Mouse (Mus musculus): Measurements from ENCODE around the gene Adgrb3. TPM values are rescaled to one million over a fixed set of nuclear protein-coding genes. Genes with fewer than 3 reads are reported as not detected.

Gene Adgrb3
- total RNA-seq, 4 experiments from 2014 or later: not detected

DNA sequence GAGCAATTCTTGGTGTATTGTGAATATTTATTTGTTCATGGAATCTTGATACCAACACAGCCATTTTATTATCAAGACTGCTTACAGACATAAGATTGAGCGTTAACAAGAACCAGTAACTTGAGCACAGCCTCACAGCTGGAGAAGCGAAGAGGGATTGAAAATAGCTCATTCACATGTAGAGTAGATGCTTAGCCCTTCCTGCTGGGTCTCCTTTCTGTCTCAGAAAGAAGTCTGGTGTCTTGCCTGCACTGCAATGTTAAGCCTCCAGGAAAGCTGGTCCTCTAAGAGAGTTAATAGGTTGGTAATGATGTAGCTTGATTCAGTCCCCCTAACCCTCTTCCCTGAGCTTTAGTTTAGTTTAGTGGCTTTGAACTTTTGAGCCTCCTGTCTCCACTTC, 519.4 kb downstream of the Adgrb3 start:
- no peak for DNase-seq (ENCODE audit: low spot score)

DNA sequence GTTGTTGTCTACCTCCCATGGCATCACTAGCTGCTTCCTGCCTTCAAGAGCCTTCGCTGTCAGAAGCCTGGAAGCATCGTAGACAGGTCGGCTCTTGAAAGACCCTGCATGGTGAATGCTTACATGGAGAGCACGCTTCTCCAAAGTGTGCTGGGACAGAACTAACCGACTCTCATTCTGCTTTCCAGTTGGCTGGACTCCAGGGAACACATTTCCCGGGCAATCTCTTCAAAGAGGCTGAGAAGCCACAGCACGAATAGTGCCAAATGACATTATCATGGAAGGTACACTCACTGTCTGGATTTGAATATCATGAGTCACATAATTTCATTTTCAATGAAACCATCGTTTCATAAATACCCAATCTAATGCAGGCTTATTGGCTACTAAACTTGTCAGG, 548.0 kb downstream of the Adgrb3 start:
- no peak for DNase-seq (ENCODE audit: low spot score)

GRCm38 (mm10) chr1:25250562-25250961, 578.9 kb downstream of the Adgrb3 start:
- no peak for DNase-seq (ENCODE audit: low spot score)

GRCm38 (mm10) chr1:25242436-25242835, 587.1 kb downstream of the Adgrb3 start:
- DNase-seq (ENCODE audit: low spot score): no peak

DNA sequence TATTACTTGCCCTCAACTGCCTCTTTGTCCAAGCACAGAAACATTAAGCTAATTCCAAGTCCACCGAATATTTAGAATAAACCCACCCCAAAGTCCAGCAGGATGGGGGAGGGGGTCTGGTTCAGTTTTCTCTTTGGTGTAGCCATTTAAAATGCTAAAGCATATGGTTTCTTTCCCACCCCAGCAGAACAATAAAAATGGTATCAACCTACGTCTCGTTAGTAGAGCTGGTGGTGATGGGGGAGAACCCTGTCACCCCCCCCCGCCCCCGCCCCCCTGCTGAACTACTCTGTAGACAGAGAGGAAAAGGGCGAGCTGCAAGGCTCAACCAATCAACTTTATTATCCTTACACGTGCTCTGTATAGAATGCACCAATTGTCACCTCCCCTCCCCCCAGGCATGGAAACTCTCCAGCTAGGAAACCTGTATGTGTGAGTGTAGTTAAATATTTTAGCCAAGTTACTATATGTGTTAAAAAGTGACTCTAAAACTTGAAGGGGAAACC, 600.2 kb downstream of the Adgrb3 start:
- DNase-seq (ENCODE audit: low spot score): no peak

DNA sequence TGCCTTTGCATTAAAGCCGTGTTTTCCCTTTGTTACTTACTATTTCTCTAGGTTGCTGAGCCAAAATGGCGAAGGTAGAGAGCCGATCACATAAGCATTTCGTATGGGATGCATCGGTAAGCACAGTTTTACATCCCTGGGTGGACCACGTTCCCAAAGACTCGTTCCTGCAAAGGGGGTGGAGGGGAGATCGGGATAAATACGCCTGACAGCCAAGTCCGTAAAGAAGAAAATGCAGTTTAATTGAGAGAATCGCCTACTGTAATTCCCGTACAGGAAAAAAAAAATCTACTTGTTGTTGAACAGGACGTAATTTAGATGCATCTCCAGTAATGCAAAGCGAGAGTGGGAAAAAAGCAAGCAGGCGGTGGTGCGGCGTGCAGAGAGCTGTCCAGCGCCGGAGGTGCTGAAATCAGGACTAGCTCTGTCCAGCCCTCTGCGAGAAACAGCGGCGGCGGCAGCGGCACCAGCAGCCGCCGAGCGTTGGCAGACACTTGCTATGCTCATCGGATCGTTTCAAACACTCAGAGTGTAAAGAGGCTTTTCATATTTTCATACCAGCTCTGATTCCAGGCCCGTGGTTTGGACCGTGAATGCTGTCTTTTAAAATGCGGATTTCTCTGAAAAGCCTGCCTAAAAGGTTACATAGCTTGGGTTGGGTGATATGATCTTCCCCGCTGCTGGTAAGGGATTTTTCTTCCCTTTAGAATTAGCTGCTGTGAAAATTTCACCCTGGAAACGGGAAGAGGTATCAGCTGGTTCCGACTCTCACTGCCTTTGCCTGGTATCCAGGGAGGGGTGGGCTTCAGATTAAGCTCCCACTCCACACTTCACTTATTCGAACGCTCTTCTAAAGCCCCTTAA, 600.9 kb downstream of the Adgrb3 start:
- DNase-seq (ENCODE audit: low spot score): peak; percentile 21

- no peak for DNase-seq (ENCODE audit: low spot score)
Measured at GRCm38 (mm10) chr1:25227880-25228279, 601.6 kb downstream of the Adgrb3 start.

- DNase-seq (ENCODE audit: low spot score): no peak
Measured at GRCm38 (mm10) chr1:25204636-25205035, 624.9 kb downstream of the Adgrb3 start.

DNA sequence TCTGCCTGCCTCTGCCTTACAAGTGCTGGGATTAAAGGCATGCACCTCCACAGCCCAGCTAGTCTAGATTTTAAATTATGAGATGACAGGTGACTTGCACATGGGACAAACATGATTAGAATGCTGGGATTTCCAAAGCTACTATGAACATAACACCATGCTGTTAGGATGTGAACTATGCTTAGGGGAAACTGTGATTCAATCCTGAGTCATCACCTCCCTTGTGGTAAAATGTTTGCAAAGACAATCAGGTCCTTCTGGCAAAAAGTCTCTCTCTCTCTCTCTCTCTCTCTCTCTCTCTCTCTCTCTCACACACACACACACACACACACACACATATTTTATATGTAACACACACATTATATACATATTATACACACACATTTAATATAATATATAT, 630.1 kb downstream of the Adgrb3 start:
- DNase-seq (ENCODE audit: low spot score): no peak

GRCm38 (mm10) chr1:25191986-25192385, 637.5 kb downstream of the Adgrb3 start:
- no peak for DNase-seq (ENCODE audit: low spot score)

- DNase-seq (ENCODE audit: low spot score): no peak
Measured at GRCm38 (mm10) chr1:25189261-25189660, 640.2 kb downstream of the Adgrb3 start.

DNA sequence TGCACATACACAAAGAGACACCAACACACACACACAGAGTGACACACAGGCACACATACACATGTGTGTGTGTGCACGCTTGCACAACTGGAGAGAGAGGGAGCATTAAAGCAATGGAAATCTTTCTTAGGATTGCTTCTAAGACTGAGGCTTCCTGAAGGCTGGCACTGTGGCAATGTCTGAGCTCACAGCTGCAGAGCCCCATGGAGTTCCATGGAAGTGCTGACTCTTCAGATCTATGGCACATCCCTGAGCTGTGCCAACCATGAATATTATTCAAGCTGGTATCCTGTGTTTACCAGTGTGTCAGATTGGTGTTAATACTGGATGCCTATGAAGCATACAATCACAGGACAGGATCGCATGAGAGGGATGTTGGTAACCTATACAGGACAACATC, 643.6 kb downstream of the Adgrb3 start:
- no peak for DNase-seq (ENCODE audit: low spot score)

DNA sequence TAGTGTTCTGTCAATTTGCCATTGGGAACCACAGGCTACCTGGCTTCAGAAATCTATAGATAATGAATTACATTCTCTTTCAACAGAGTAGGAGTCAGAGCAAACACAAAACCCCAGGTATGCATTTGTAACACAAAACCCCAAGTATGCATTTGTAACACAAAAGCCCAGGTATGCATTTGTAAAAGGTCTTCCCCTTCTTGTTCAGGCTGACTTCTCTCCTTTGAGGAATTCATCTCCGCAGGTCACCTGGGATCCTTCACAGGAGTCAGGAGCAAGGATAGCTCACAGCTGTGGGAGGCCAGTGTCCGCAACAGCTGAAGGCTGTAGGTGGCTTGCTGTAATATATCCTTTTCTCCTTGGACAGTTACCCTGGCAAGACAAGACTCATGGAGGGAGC, 647.6 kb downstream of the Adgrb3 start:
- no peak for DNase-seq (ENCODE audit: low spot score)

DNA sequence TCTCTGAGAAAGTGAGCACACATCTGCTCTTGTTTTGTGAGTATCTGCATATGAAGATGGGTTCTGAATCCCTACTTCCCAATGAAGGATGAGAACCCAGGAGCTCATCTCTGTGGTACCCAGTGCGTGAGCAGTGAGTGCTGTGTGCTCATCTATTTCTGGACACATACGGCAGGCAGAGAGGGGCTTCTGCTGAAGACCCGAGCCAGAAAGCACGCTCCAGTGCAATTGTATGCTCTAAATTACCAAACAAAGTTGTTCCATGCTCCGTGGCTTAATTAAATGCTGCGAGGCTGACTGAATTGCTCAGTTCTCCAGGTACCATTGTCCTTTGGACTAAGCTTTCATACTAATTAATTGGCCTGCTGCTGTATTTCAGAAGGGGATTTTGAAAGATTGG, 648.9 kb downstream of the Adgrb3 start:
- DNase-seq (ENCODE audit: low spot score): no peak

DNA sequence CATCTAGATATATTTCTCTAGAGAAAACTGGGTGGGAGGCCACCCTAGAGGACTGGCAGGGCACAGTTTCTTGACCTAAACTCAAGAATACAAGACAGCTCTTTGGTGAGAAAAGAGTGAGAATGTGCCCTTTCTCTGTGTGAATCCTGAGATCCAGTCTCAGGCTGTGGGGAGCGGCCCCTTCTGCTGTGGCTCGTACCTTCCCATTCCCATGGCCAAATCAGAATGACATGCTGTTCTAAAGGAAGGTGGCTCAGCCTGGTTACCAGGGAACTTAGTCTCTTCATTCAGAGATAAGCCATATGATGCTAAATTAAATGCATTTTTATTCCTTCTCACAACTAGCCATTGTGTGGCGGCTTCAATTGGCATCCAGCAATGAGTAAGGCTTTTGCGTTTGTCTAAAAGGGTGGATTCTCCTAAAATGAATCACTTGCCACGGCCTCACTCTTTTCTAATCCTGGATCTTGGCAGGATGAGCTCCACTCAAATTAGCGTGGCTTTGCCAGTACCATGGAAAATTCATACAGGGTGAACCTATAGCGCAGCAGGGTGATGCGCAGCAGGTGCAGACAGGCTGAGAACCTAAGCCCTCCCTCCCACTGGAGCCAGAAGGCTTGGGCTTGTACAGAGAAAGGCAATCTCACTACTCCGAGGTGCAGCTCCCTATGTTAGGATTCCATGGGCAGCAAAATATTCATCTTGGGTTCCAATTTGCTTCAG, 649.5 kb downstream of the Adgrb3 start:
- DNase-seq (ENCODE audit: low spot score): no peak

- DNase-seq (ENCODE audit: low spot score): no peak
Measured at GRCm38 (mm10) chr1:25178347-25179130, 651.0 kb downstream of the Adgrb3 start.

GRCm38 (mm10) chr1:25167120-25167519, 662.4 kb downstream of the Adgrb3 start:
- no peak for DNase-seq (ENCODE audit: low spot score)

DNA sequence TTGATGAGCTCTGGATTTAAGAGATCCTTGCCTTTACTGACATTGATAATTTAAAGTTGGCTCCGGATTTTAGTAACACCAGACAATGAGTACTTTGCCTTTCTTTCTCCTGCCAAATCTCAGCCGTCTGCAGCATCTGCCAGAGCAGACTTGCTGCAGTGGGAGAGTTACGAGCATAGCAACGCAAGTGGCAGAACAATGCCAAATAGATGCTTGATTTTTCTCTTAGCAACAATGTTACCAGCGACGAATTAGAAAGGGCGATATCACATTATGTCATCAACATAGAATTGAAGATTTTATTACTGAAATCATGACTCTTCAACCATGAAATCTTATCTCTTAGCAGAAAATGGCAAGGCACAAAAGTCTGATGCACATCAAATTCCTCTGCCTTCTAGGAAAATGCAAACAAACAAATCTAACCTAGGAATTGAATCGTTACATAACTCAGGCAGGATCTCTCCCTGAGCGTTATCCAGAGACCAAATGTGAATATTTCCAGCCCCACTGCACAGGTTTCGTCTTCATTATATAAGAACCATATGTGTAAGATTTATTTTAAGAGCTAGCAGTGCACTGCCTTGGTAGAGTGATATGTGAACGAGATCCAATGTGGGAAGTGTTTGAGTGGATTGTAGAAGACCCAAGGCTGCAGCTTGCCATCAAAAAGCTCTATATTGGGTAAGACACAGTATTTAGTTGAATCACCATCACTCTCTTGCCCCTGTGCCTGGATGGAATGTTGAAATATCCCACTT, 663.3 kb downstream of the Adgrb3 start:
- no peak for DNase-seq (ENCODE audit: low spot score)

DNA sequence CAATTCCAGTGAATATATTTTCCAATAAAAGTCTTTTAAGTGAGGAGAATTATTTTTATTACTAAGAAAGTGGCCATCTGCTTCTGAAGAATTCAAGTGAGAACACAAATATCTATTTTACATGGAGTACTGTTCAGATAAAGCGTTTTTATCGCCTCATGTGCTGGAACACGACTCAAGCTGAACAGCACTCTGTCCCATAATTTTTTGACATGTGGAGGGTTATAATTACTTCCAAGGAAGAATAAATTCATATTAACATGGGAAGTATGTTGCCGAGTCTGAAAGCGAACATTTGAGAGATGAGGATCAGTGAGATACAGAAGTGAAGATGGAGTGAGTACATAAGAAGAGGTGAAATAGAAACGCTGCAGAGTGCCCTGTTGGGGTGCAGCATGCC, 665.9 kb downstream of the Adgrb3 start:
- no peak for DNase-seq (ENCODE audit: low spot score)

- no peak for DNase-seq (ENCODE audit: low spot score)
Measured at GRCm38 (mm10) chr1:25146206-25146605, 683.3 kb downstream of the Adgrb3 start.

- DNase-seq (ENCODE audit: low spot score): no peak
Measured at GRCm38 (mm10) chr1:25132150-25132824, 697.2 kb downstream of the Adgrb3 start.
